Mouse (Mus musculus) CH12.LX (cell line): Measurements from ENCODE around the gene Ppil1. TPM values are rescaled to one million over a fixed set of nuclear protein-coding genes. Genes with fewer than 3 reads are reported as not detected.

ENCODE experiments used
- DNase-seq: peaks from one replicate; pipeline ENCODE4 v3.0.0-alpha.2; 2013; ENCODE audit errors: extremely low read depth
- H3K27ac ChIP-seq: 2 replicates; pipeline ENCODE4 v1.5.1; 2012; ENCODE audit warnings: low read depth, mild to moderate bottlenecking, control low read depth, moderate library complexity; ENCODE audit not compliant: insufficient read depth
- H3K27me3 ChIP-seq: replicated peaks from 2 replicates; pipeline ENCODE3; 2012; ENCODE audit warnings: inconsistent platforms
- H3K36me3 ChIP-seq, 2 experiments: replicated peaks in 1 of 2; 2 replicates each; pipeline versions ENCODE3 to v1.6.1; 2012; ENCODE audit warnings: inconsistent platforms in 1 of 2, low read length in 1 of 2, mild to moderate bottlenecking in 1 of 2, mixed read lengths in 1 of 2, moderate library complexity in 1 of 2; ENCODE audit not compliant: control insufficient read depth in 1 of 2, insufficient read depth in 1 of 2
- H3K4me1 ChIP-seq, 2 experiments: 2 replicates each; pipeline ENCODE4 v1.6.1; 2012; ENCODE audit warnings: inconsistent platforms in 1 of 2, moderate library complexity in 1 of 2; ENCODE audit not compliant: insufficient read depth in 2 of 2, control insufficient read depth in 1 of 2
- H3K4me2 ChIP-seq: 2 replicates; pipeline ENCODE4 v1.6.1; 2012; ENCODE audit warnings: low read depth, mild to moderate bottlenecking, control low read depth; ENCODE audit not compliant: poor library complexity, insufficient read depth, severe bottlenecking
- H3K4me3 ChIP-seq, 3 experiments: fragments of 150-350 bp in 1 of 3; sonication (generic) in 1 of 3; replicated peaks in 1 of 3; 2 replicates each; pipeline versions ENCODE3 to v1.5.1; 2011 to 2012; ENCODE audit warnings: low read depth in 2 of 3, low read length in 2 of 3, mild to moderate bottlenecking in 2 of 3, moderate library complexity in 2 of 3, control low read depth in 1 of 3, improper control_type of control experiment in 1 of 3, inconsistent platforms in 1 of 3, mixed read lengths in 1 of 3; ENCODE audit not compliant: poor library complexity in 1 of 3
- H3K79me2 ChIP-seq: replicated peaks from 2 replicates; pipeline ENCODE4 v1.6.1; 2012; ENCODE audit warnings: mild to moderate bottlenecking, moderate library complexity; ENCODE audit not compliant: control insufficient read depth, poor library complexity, insufficient read depth, severe bottlenecking; ENCODE audit errors: extremely low read depth
- H3K9ac ChIP-seq: 2 replicates; pipeline ENCODE4 v1.6.1; 2012; ENCODE audit warnings: low read depth, mild to moderate bottlenecking, control low read depth, moderate library complexity; ENCODE audit not compliant: insufficient read depth
- H3K9me3 ChIP-seq: replicated peaks from 2 replicates; pipeline ENCODE3; 2012; ENCODE audit warnings: low read length, inconsistent platforms, mixed read lengths
- CHD1 ChIP-seq: IDR thresholded peaks from 2 replicates; pipeline ENCODE4 v1.6.1; 2012; ENCODE audit warnings: low read depth, low read length, improper control_type of control experiment, inconsistent platforms
- CHD2 ChIP-seq: IDR thresholded peaks from 2 replicates; pipeline ENCODE4 v1.6.1; 2011; ENCODE audit warnings: low read length, improper control_type of control experiment
- E2F4 ChIP-seq: IDR thresholded peaks from 2 replicates; pipeline ENCODE4 v1.6.1; 2011; ENCODE audit warnings: low read depth, low read length, improper control_type of control experiment; ENCODE audit not compliant: insufficient replicate concordance
- ETS1 ChIP-seq: conservative IDR thresholded peaks from 2 replicates; pipeline ENCODE4 v1.6.1; 2012; ENCODE audit warnings: low read depth, mild to moderate bottlenecking, inconsistent platforms, low read length, improper control_type of control experiment, moderate library complexity
- GABPA ChIP-seq: IDR thresholded peaks from 2 replicates; pipeline ENCODE4 v1.6.1; 2012; ENCODE audit warnings: low read depth, low read length, improper control_type of control experiment, inconsistent platforms; ENCODE audit not compliant: insufficient replicate concordance
- IRF4 ChIP-seq: IDR thresholded peaks from 2 replicates; pipeline ENCODE4 v1.6.1; 2014; ENCODE audit warnings: low read depth, mild to moderate bottlenecking, inconsistent platforms, low read length, improper control_type of control experiment
- JUND ChIP-seq: conservative IDR thresholded peaks from 2 replicates; pipeline ENCODE4 v1.6.1; 2011; ENCODE audit warnings: low read depth, low read length, improper control_type of control experiment
- MAX ChIP-seq: IDR thresholded peaks from 2 replicates; pipeline ENCODE4 v1.6.1; 2011; ENCODE audit warnings: low read length, improper control_type of control experiment
- MAZ ChIP-seq: IDR thresholded peaks from 2 replicates; pipeline ENCODE4 v1.6.1; 2012; ENCODE audit warnings: low read depth, mild to moderate bottlenecking, inconsistent platforms, low read length, improper control_type of control experiment, moderate library complexity
- NELFE ChIP-seq: IDR thresholded peaks from 2 replicates; pipeline ENCODE4 v1.6.1; 2011; ENCODE audit warnings: low read depth, low read length, improper control_type of control experiment
- NRF1 ChIP-seq: IDR thresholded peaks from 2 replicates; pipeline ENCODE4 v1.6.1; 2014; ENCODE audit warnings: low read depth, mild to moderate bottlenecking, inconsistent platforms, low read length, improper control_type of control experiment, moderate library complexity
- PAX5 ChIP-seq: IDR thresholded peaks from 2 replicates; pipeline ENCODE4 v1.6.1; 2012; ENCODE audit warnings: low read length, inconsistent platforms, mixed read lengths
- RAD21 ChIP-seq: IDR thresholded peaks from 2 replicates; pipeline ENCODE4 v1.6.1; 2011; ENCODE audit warnings: low read depth, mild to moderate bottlenecking, low read length, improper control_type of control experiment, moderate library complexity
- TBP ChIP-seq: conservative IDR thresholded peaks from 2 replicates; pipeline ENCODE4 v1.6.1; 2011; ENCODE audit warnings: low read depth, low read length, improper control_type of control experiment
- TCF12 ChIP-seq: IDR thresholded peaks from 2 replicates; pipeline ENCODE4 v1.6.1; 2014; ENCODE audit warnings: low read depth, mild to moderate bottlenecking, inconsistent platforms, low read length, improper control_type of control experiment
- UBTF ChIP-seq: IDR thresholded peaks from 2 replicates; pipeline ENCODE4 v1.6.1; 2012; ENCODE audit warnings: low read depth, mild to moderate bottlenecking, inconsistent platforms, low read length, improper control_type of control experiment, moderate library complexity
- USF1 ChIP-seq: IDR thresholded peaks from 2 replicates; pipeline ENCODE4 v1.6.1; 2014; ENCODE audit warnings: low read depth, mild to moderate bottlenecking, inconsistent platforms, low read length, improper control_type of control experiment
- USF2 ChIP-seq: conservative IDR thresholded peaks from 2 replicates; pipeline ENCODE4 v1.6.1; 2011; ENCODE audit warnings: low read depth, low read length, improper control_type of control experiment
- ZC3H11A ChIP-seq: IDR thresholded peaks from 2 replicates; pipeline ENCODE4 v1.6.1; 2012; ENCODE audit warnings: low read depth, mild to moderate bottlenecking, inconsistent platforms, low read length, improper control_type of control experiment
- ZKSCAN1 ChIP-seq: IDR thresholded peaks from 2 replicates; pipeline ENCODE4 v1.6.1; 2012; ENCODE audit warnings: low read depth, inconsistent platforms, low read length, improper control_type of control experiment, borderline replicate concordance
- dilution Hi-C: fragments of 300-500 bp; cut with MboI; formaldehyde crosslinking; loops from 2 replicates; pipeline ENCODE4 v1.14.3; 2020; ENCODE audit warnings: low sequenced_read_pairs; ENCODE audit not compliant: extremely low pct_unique_long_range_greater_than_20kb, extremely low pct_ligation_motif_present
- in situ Hi-C: fragments of 300-500 bp; cut with MboI; formaldehyde crosslinking; loops from 3 replicates; pipeline ENCODE4 v1.14.3; 2019; ENCODE audit warnings: low sequenced_read_pairs, low pct_ligation_motif_present, low pct_unique_long_range_greater_than_20kb, mixed read lengths
- polyA plus RNA-seq: library from polyadenylated mRNA; unstranded; fragments of >175 nt; gene quantifications from 2 replicates; pipeline ENCODE4 v1.2.1, GENCODE M21; 2012; ENCODE audit warnings: low read depth; ENCODE audit not compliant: insufficient read length
- total RNA-seq, 2 experiments: library from RNA; depleted of rRNA; stranded (reverse); fragments of 300-350 nt in 1 of 2; fragments of >200 nt in 1 of 2; gene quantifications; 2 replicates each; pipeline ENCODE4 v1.2.3; 2012 to 2014

Gene Ppil1
- total and polyA plus RNA-seq, 3 experiments, result 97.2 to 143 (median 107) TPM

- Histone ChIP-seq H3K4me2 (no peak overlapping the region), H3K36me3 (no peaks in the 10 kb centered on the region), H3K9ac (no peak overlapping the region), H3K27me3 (peaks cover 7% of the 10 kb centered on the region), H3K4me1 (peaks cover 3 to 21% of the 10 kb centered on the region in 2 experiments; a peak in 2 of 4 replicates), H3K4me3 (no peak overlapping the region), H3K79me2 (no peaks in the 10 kb centered on the region), H3K9me3 (no peaks in the 10 kb centered on the region), H3K27ac (no peak overlapping the region)
- TF ChIP-seq NELFE (no peak), UBTF (no peak), CHD2 (no peak), USF1 (no peak), ZC3H11A (no peak), MAZ (no peak)
- dilution Hi-C loops (no loop called here), in situ Hi-C loops (no loop called here)
- no peak for DNase-seq
Measured at GRCm38 (mm10) chr17:29220631-29221030, 43.4 kb downstream of the Ppil1 start.

- no peak overlapping the region for H3K27ac ChIP-seq
- no peak overlapping the region for H3K4me2 ChIP-seq
- no peaks in the 10 kb centered on the region for H3K36me3 ChIP-seq
- in situ Hi-C loops (no loop called here), dilution Hi-C loops (no loop called here)
- TF ChIP-seq TBP (no peak), CHD1 (no peak), ZC3H11A (no peak), NELFE (no peak), TCF12 (no peak), MAX (no peak), NRF1 (no peak), E2F4 (no peak), IRF4 (no peak), MAZ (no peak), ETS1 (no peak), USF2 (no peak), GABPA (no peak), CHD2 (no peak), JUND (no peak), UBTF (no peak), ZKSCAN1 (no peak), RAD21 (no peak), PAX5 (no peak)
- no peak for DNase-seq
- H3K9ac ChIP-seq, result no peak overlapping the region
- no peaks in the 10 kb centered on the region for H3K9me3 ChIP-seq
- H3K4me3 ChIP-seq, result no peak overlapping the region
- H3K4me1 ChIP-seq, result peaks cover 3 to 35% of the 10 kb centered on the region in 2 experiments; a peak in 2 of 4 replicates
- H3K79me2 ChIP-seq, result no peaks in the 10 kb centered on the region
- peaks cover 10% of the 10 kb centered on the region for H3K27me3 ChIP-seq
Measured at GRCm38 (mm10) chr17:29218017-29218416, 46.0 kb downstream of the Ppil1 start.
